Mouse (Mus musculus) midbrain, embryonic 13.5 days (tissue): ENCODE measurements around the gene Agpat4. TPM values are rescaled to one million over a fixed set of nuclear protein-coding genes. Genes with fewer than 3 reads are reported as not detected.

Source experiments
- ATAC-seq: fragments of 200-750 bp; cut with Nextera tagmentation; 2 replicates; pipeline ENCODE4 v1.8.0; 2017; ENCODE audit warnings: mild to moderate bottlenecking, moderate TSS enrichment, moderate library complexity
- H3K27ac ChIP-seq: fragments of 300-500 bp; sonication (generic); 2 replicates; pipeline ENCODE4 v1.5.1; 2015; ENCODE audit warnings: inconsistent platforms, mild to moderate bottlenecking, moderate library complexity
- H3K27me3 ChIP-seq: fragments of 300-500 bp; sonication (generic); 2 replicates; pipeline ENCODE4 v1.6.1; 2015; ENCODE audit warnings: mild to moderate bottlenecking, inconsistent platforms
- H3K36me3 ChIP-seq: fragments of 300-500 bp; sonication (generic); 2 replicates; pipeline ENCODE4 v1.6.1; 2015; ENCODE audit warnings: mild to moderate bottlenecking, inconsistent platforms
- H3K4me1 ChIP-seq: fragments of 300-500 bp; sonication (generic); replicated peaks from 2 replicates; pipeline ENCODE4 v1.6.1; 2015; ENCODE audit warnings: inconsistent platforms
- H3K4me2 ChIP-seq: fragments of 300-500 bp; sonication (generic); replicated peaks from 2 replicates; pipeline ENCODE4 v1.6.1; 2015; ENCODE audit warnings: moderate library complexity, mild to moderate bottlenecking, inconsistent platforms
- H3K4me3 ChIP-seq: fragments of 300-500 bp; sonication (generic); replicated peaks from 2 replicates; pipeline ENCODE4 v1.5.1; 2015; ENCODE audit warnings: mild to moderate bottlenecking, inconsistent platforms
- H3K9ac ChIP-seq: fragments of 300-500 bp; sonication (generic); replicated peaks from 2 replicates; pipeline ENCODE4 v1.6.1; 2015; ENCODE audit warnings: mild to moderate bottlenecking, inconsistent platforms
- H3K9me3 ChIP-seq: fragments of 300-500 bp; sonication (generic); 2 replicates; pipeline ENCODE4 v1.6.1; 2016; ENCODE audit warnings: mild to moderate bottlenecking, inconsistent platforms
- WGBS: fragments of 180-500 bp; shearing (Covaris S2); methylation state at CpG from one replicate; pipeline ENCODE4 v1.1.7; 2015; 5-methylcytosine and 5-hydroxymethylcytosine counted together
- polyA plus RNA-seq: library from polyadenylated mRNA; unstranded; fragments of >200 nt; fragmentation: Nextera tagmentation; extraction: Ambion mirVana; gene quantifications from 2 replicates; pipeline ENCODE4 v1.2.1, GENCODE M21; 2015

The Agpat4 gene
- polyA plus RNA-seq, 1 experiment from 2014 or later = 51.9 TPM

- H3K27me3 ChIP-seq = no peaks in the 10 kb centered on the region
- H3K4me2 ChIP-seq = no peak overlapping the region
- no peak overlapping the region for H3K9ac ChIP-seq
- WGBS = 98% methylated on average over 2 of the region's 2 CpGs
- H3K27ac ChIP-seq = no peak overlapping the region
- no peaks in the 10 kb centered on the region for H3K9me3 ChIP-seq
- no peak overlapping the region for H3K4me3 ChIP-seq
- H3K36me3 ChIP-seq = peaks cover 53% of the 10 kb centered on the region
- H3K4me1 ChIP-seq = peaks cover 2% of the 10 kb centered on the region; the same call in 1 of the 2 replicates
- 0 out of 2 replicates have a peak, but pooled peaks have one; percentile 14 for ATAC-seq
Observed at GRCm38 (mm10) chr17:12150970-12151369, 32.5 kb downstream of the Agpat4 start.

GRCm38 (mm10) chr17:12154260-12154659 is 35.8 kb downstream of the Agpat4 start:
- H3K4me2 ChIP-seq = no peak overlapping the region
- no peak overlapping the region for H3K27ac ChIP-seq
- 78% methylated on average over 2 of the region's 2 CpGs for WGBS
- H3K27me3 ChIP-seq = no peaks in the 10 kb centered on the region
- peaks cover 61% of the 10 kb centered on the region for H3K36me3 ChIP-seq
- ATAC-seq = no peak
- no peak overlapping the region for H3K4me3 ChIP-seq
- no peak overlapping the region for H3K9ac ChIP-seq
- peaks cover 16% of the 10 kb centered on the region; the same call in 1 of the 2 replicates for H3K4me1 ChIP-seq
- H3K9me3 ChIP-seq = no peaks in the 10 kb centered on the region

- Histone ChIP-seq H3K4me1 (peaks cover 16% of the 10 kb centered on the region; the same call in 1 of the 2 replicates), H3K36me3 (peaks cover 57% of the 10 kb centered on the region), H3K9me3 (no peaks in the 10 kb centered on the region), H3K4me3 (no peak overlapping the region), H3K9ac (no peak overlapping the region), H3K27me3 (no peaks in the 10 kb centered on the region), H3K27ac (no peak overlapping the region), H3K4me2 (no peak overlapping the region)
- 84% methylated on average over 6 of the region's 6 CpGs for WGBS
- no peak for ATAC-seq
Observed at GRCm38 (mm10) chr17:12155236-12155635, 36.7 kb downstream of the Agpat4 start.

GRCm38 (mm10) chr17:12155872-12156271 is 37.4 kb downstream of the Agpat4 start:
- peaks cover 56% of the 10 kb centered on the region for H3K36me3 ChIP-seq
- no peaks in the 10 kb centered on the region for H3K9me3 ChIP-seq
- no peak overlapping the region for H3K4me2 ChIP-seq
- no peak for ATAC-seq
- 87% methylated on average over 4 of the region's 4 CpGs for WGBS
- peaks cover 16% of the 10 kb centered on the region; the same call in 1 of the 2 replicates for H3K4me1 ChIP-seq
- no peaks in the 10 kb centered on the region for H3K27me3 ChIP-seq
- H3K9ac ChIP-seq = no peak overlapping the region
- no peak overlapping the region for H3K4me3 ChIP-seq
- H3K27ac ChIP-seq = no peak overlapping the region

GRCm38 (mm10) chr17:12156661-12157060 is 38.2 kb downstream of the Agpat4 start:
- Histone ChIP-seq H3K27ac (no peak overlapping the region), H3K4me3 (no peak overlapping the region), H3K9ac (no peak overlapping the region), H3K36me3 (peaks cover 52% of the 10 kb centered on the region), H3K9me3 (no peaks in the 10 kb centered on the region), H3K27me3 (no peaks in the 10 kb centered on the region), H3K4me1 (peaks cover 16% of the 10 kb centered on the region; the same call in 1 of the 2 replicates), H3K4me2 (no peak overlapping the region)
- ATAC-seq = no peak
- 73% methylated on average over 3 of the region's 3 CpGs for WGBS

- Histone ChIP-seq H3K27ac (no peak overlapping the region), H3K4me3 (no peak overlapping the region), H3K27me3 (no peaks in the 10 kb centered on the region), H3K9me3 (no peaks in the 10 kb centered on the region), H3K4me2 (no peak overlapping the region), H3K36me3 (peaks cover 46% of the 10 kb centered on the region), H3K4me1 (peaks cover 16% of the 10 kb centered on the region; the same call in 1 of the 2 replicates), H3K9ac (no peak overlapping the region)
- WGBS = 93% methylated on average over 2 of the region's 2 CpGs
- no peak for ATAC-seq
Observed at GRCm38 (mm10) chr17:12157203-12157602, 38.7 kb downstream of the Agpat4 start.

GRCm38 (mm10) chr17:12159187-12160060 is 40.9 kb downstream of the Agpat4 start:
- H3K27me3 ChIP-seq = no peaks in the 10 kb centered on the region
- H3K9ac ChIP-seq = no peak overlapping the region
- H3K4me3 ChIP-seq = no peak overlapping the region
- peaks cover 25% of the 10 kb centered on the region for H3K36me3 ChIP-seq
- 89% methylated on average over 16 of the region's 16 CpGs for WGBS
- no peak overlapping the region for H3K27ac ChIP-seq
- no peak for ATAC-seq
- no peak overlapping the region for H3K4me2 ChIP-seq
- H3K9me3 ChIP-seq = no peaks in the 10 kb centered on the region
- peaks cover 31% of the 10 kb centered on the region for H3K4me1 ChIP-seq

GRCm38 (mm10) chr17:12160061-12160421 is 41.5 kb downstream of the Agpat4 start:
- no peak overlapping the region for H3K4me2 ChIP-seq

GRCm38 (mm10) chr17:12160540-12160939 is 42.0 kb downstream of the Agpat4 start:
- H3K4me3 ChIP-seq = no peak overlapping the region
- H3K4me2 ChIP-seq = no peak overlapping the region
- no peak overlapping the region for H3K27ac ChIP-seq
- no peak for ATAC-seq
- H3K9me3 ChIP-seq = no peaks in the 10 kb centered on the region
- peaks cover 31% of the 10 kb centered on the region for H3K4me1 ChIP-seq
- H3K27me3 ChIP-seq = no peaks in the 10 kb centered on the region
- 95% methylated on average over 2 of the region's 2 CpGs for WGBS
- H3K36me3 ChIP-seq = peaks cover 19% of the 10 kb centered on the region; the same call in 1 of the 2 replicates
- H3K9ac ChIP-seq = no peak overlapping the region

More at GRCm38 (mm10) chr17:12160061-12160421, 41.5 kb downstream of the Agpat4 start:
- no peaks in the 10 kb centered on the region for H3K9me3 ChIP-seq
- ATAC-seq = no peak
- H3K27ac ChIP-seq = no peak overlapping the region
- peaks cover 19% of the 10 kb centered on the region; the same call in 1 of the 2 replicates for H3K36me3 ChIP-seq
- no peak overlapping the region for H3K4me3 ChIP-seq
- 97% methylated on average over 5 of the region's 5 CpGs for WGBS
- no peak overlapping the region for H3K9ac ChIP-seq
- H3K4me1 ChIP-seq = peaks cover 31% of the 10 kb centered on the region
- no peaks in the 10 kb centered on the region for H3K27me3 ChIP-seq

GRCm38 (mm10) chr17:12160984-12161764 is 42.7 kb downstream of the Agpat4 start:
- no peak overlapping the region for H3K4me2 ChIP-seq
- 93% methylated on average over 13 of the region's 13 CpGs for WGBS
- no peak overlapping the region for H3K27ac ChIP-seq
- no peak for ATAC-seq
- no peaks in the 10 kb centered on the region for H3K27me3 ChIP-seq
- H3K9me3 ChIP-seq = no peaks in the 10 kb centered on the region
- H3K4me1 ChIP-seq = peaks cover 27% of the 10 kb centered on the region
- H3K36me3 ChIP-seq = peaks cover 18% of the 10 kb centered on the region; the same call in 1 of the 2 replicates
- no peak overlapping the region for H3K4me3 ChIP-seq
- no peak overlapping the region for H3K9ac ChIP-seq

- peaks cover 20% of the 10 kb centered on the region for H3K4me1 ChIP-seq
- peaks cover 15% of the 10 kb centered on the region; the same call in 1 of the 2 replicates for H3K36me3 ChIP-seq
- H3K4me2 ChIP-seq = no peak overlapping the region
- no peak overlapping the region for H3K9ac ChIP-seq
- no peaks in the 10 kb centered on the region for H3K9me3 ChIP-seq
- no peak overlapping the region for H3K4me3 ChIP-seq
- H3K27ac ChIP-seq = no peak overlapping the region
- H3K27me3 ChIP-seq = no peaks in the 10 kb centered on the region
- 89% methylated on average over 7 of the region's 7 CpGs for WGBS
- ATAC-seq = no peak
Observed at GRCm38 (mm10) chr17:12161877-12162276, 43.4 kb downstream of the Agpat4 start.

GRCm38 (mm10) chr17:12162824-12163223 is 44.3 kb downstream of the Agpat4 start:
- WGBS = 74% methylated on average over 4 of the region's 4 CpGs

More at GRCm38 (mm10) chr17:12162824-12163223, 44.3 kb downstream of the Agpat4 start:
- H3K9me3 ChIP-seq = no peaks in the 10 kb centered on the region
- no peak overlapping the region for H3K27ac ChIP-seq
- H3K4me3 ChIP-seq = no peak overlapping the region
- H3K9ac ChIP-seq = no peak overlapping the region
- no peaks in the 10 kb centered on the region for H3K27me3 ChIP-seq
- no peak for ATAC-seq
- H3K4me2 ChIP-seq = no peak overlapping the region
- H3K36me3 ChIP-seq = peaks cover 15% of the 10 kb centered on the region; the same call in 1 of the 2 replicates
- H3K4me1 ChIP-seq = peaks cover 25% of the 10 kb centered on the region
